Mouse (Mus musculus) intestine, embryonic 14.5 days (tissue): ENCODE measurements around the gene Ascl5. TPM values are rescaled to one million over a fixed set of nuclear protein-coding genes. Genes with fewer than 3 reads are reported as not detected.

Experiments
- ATAC-seq: fragments of 200-750 bp; cut with Nextera tagmentation; replicated peaks from 2 replicates; pipeline ENCODE4 v1.8.0; 2017; ENCODE audit warnings: low read depth, moderate number of reproducible peaks, moderate TSS enrichment, moderate library complexity; ENCODE audit not compliant: low FRiP score, low TSS enrichment
- DNase-seq: peaks from one replicate; pipeline ENCODE4 v3.0.0-alpha.2; 2018; ENCODE audit warnings: low spot score
- H3K27ac ChIP-seq: fragments of 300-500 bp; sonication (generic); 2 replicates; pipeline ENCODE4 v1.5.1; 2014; ENCODE audit warnings: low read depth, mild to moderate bottlenecking, control low read depth
- H3K27me3 ChIP-seq: fragments of 300-500 bp; sonication (generic); replicated peaks from 2 replicates; pipeline ENCODE4 v1.6.1; 2014; ENCODE audit warnings: low read length, control low read depth; ENCODE audit not compliant: control insufficient read depth, insufficient read depth
- H3K36me3 ChIP-seq: fragments of 300-500 bp; sonication (generic); 2 replicates; pipeline ENCODE4 v1.6.1; 2014; ENCODE audit warnings: low read length, control low read depth; ENCODE audit not compliant: control insufficient read depth, insufficient read depth
- H3K4me1 ChIP-seq: fragments of 300-500 bp; sonication (generic); replicated peaks from 2 replicates; pipeline ENCODE4 v1.6.1; 2014; ENCODE audit warnings: low read length, control low read depth, mixed read lengths; ENCODE audit not compliant: control insufficient read depth, insufficient read depth
- H3K4me2 ChIP-seq: fragments of 300-500 bp; sonication (generic); 2 replicates; pipeline ENCODE4 v1.6.1; 2014; ENCODE audit warnings: low read length
- H3K4me3 ChIP-seq: fragments of 300-500 bp; sonication (generic); 2 replicates; pipeline ENCODE4 v1.5.1; 2014; ENCODE audit warnings: low read depth, low read length, control low read depth, mixed read lengths
- H3K9ac ChIP-seq: fragments of 300-500 bp; sonication (generic); 2 replicates; pipeline ENCODE4 v1.6.1; 2014; ENCODE audit warnings: mild to moderate bottlenecking, low read length
- H3K9me3 ChIP-seq: fragments of 300-500 bp; sonication (generic); 2 replicates; pipeline ENCODE4 v1.6.1; 2016; ENCODE audit warnings: low read length, control low read depth; ENCODE audit not compliant: control insufficient read depth
- WGBS: fragments of 180-500 bp; shearing (Covaris S2); extraction: QIAGEN DNeasy Blood & Tissue Kit; methylation state at CpG from one replicate; pipeline ENCODE4 v1.1.7; 2014; 5-methylcytosine and 5-hydroxymethylcytosine counted together
- polyA plus RNA-seq: library from polyadenylated mRNA; unstranded; fragments of >200 nt; fragmentation: Nextera tagmentation; extraction: Ambion mirVana; gene quantifications from 2 replicates; pipeline ENCODE4 v1.2.1, GENCODE M21; 2014

Ascl5 gene
- polyA plus RNA-seq, 1 experiment from 2014 or later, result 0.35 TPM

- H3K9ac ChIP-seq, result no peak overlapping the region
- DNase-seq (no peak), ATAC-seq (no peak)
- no peaks in the 10 kb centered on the region for H3K27me3 ChIP-seq
- no peak overlapping the region for H3K4me2 ChIP-seq
- no peaks in the 10 kb centered on the region for H3K36me3 ChIP-seq
- H3K4me1 ChIP-seq, result no peaks in the 10 kb centered on the region
- H3K4me3 ChIP-seq, result no peak overlapping the region
- 0 out of 2 replicates have a peak, but pooled peaks cover 5% of the 10 kb centered on the region for H3K9me3 ChIP-seq
- H3K27ac ChIP-seq, result no peak overlapping the region
- WGBS, result 75% methylated on average over 3 of the region's 3 CpGs
Observed at GRCm38 (mm10) chr1:136085988-136086685, 35.5 kb downstream of the Ascl5 start.

- Histone ChIP-seq H3K36me3 (no peaks in the 10 kb centered on the region), H3K4me2 (no peak overlapping the region), H3K9ac (no peak overlapping the region), H3K9me3 (no peaks in the 10 kb centered on the region), H3K4me3 (no peak overlapping the region), H3K4me1 (no peaks in the 10 kb centered on the region), H3K27ac (no peak overlapping the region), H3K27me3 (no peaks in the 10 kb centered on the region)
- ATAC-seq, result no peak
- no peak for DNase-seq
- WGBS, result 78% methylated on average over 9 of the region's 9 CpGs
Observed at GRCm38 (mm10) chr1:136089368-136090165, 39.0 kb downstream of the Ascl5 start.

- ATAC-seq, result no peak
- no peak overlapping the region for H3K4me2 ChIP-seq
- DNase-seq, result no peak
Observed at GRCm38 (mm10) chr1:136093726-136094125, 43.1 kb downstream of the Ascl5 start.

GRCm38 (mm10) chr1:136094807-136095206 lies 44.2 kb downstream of the Ascl5 start:
- Histone ChIP-seq H3K9me3 (no peaks in the 10 kb centered on the region), H3K4me3 (no peak overlapping the region), H3K4me2 (no peak overlapping the region), H3K9ac (no peak overlapping the region), H3K27me3 (no peaks in the 10 kb centered on the region), H3K36me3 (no peaks in the 10 kb centered on the region), H3K27ac (no peak overlapping the region), H3K4me1 (no peaks in the 10 kb centered on the region)
- 80% methylated on average over 5 of the region's 5 CpGs for WGBS
- no peak for ATAC-seq
- DNase-seq, result no peak

More at GRCm38 (mm10) chr1:136093726-136094125, 43.1 kb downstream of the Ascl5 start:
- Histone ChIP-seq H3K36me3 (no peaks in the 10 kb centered on the region), H3K27me3 (no peaks in the 10 kb centered on the region), H3K4me1 (no peaks in the 10 kb centered on the region), H3K4me3 (no peak overlapping the region), H3K9ac (no peak overlapping the region), H3K27ac (no peak overlapping the region), H3K9me3 (no peaks in the 10 kb centered on the region)
- WGBS, result 66% methylated on average over 3 of the region's 3 CpGs

Other genes with a start within 250 kb of the Ascl5 start
- 92.9 and 105 TPM in 2 replicates for gene Lad1, start 232.2 kb upstream of the Ascl5 start, polyA plus RNA-seq
- 11.1 and 13.2 TPM in 2 replicates for gene Tnnt2, start 214.4 kb upstream of the Ascl5 start, polyA plus RNA-seq
- 0.08 TPM in 1 of 2 replicates, not detected in the other for gene Pkp1, start 131.6 kb upstream of the Ascl5 start, polyA plus RNA-seq
- not detected in 2 replicates for gene Igfn1, start 44.5 kb upstream of the Ascl5 start, polyA plus RNA-seq
- gene Tmem9, start 42.7 kb upstream of the Ascl5 start, polyA plus RNA-seq, result 90.6 and 99.5 TPM in 2 replicates
- gene Cacna1s, start 1.9 kb downstream of the Ascl5 start, polyA plus RNA-seq, result 0.08 TPM in 1 of 2 replicates, not detected in the other
- 5.1 and 5.6 TPM in 2 replicates for gene Kif21b, start 80.6 kb downstream of the Ascl5 start, polyA plus RNA-seq
- 0.91 and 1.1 TPM in 2 replicates for gene Mroh3, start 162.0 kb downstream of the Ascl5 start, polyA plus RNA-seq
- gene Inava, start 183.5 kb downstream of the Ascl5 start, polyA plus RNA-seq, result 30.9 and 32.5 TPM in 2 replicates
- not detected in 2 replicates for gene Gpr25, start 210.1 kb downstream of the Ascl5 start, polyA plus RNA-seq